Mouse (Mus musculus) cerebellum, adult 18-20 months (tissue): Measurements from ENCODE around the gene 4930568D16Rik.

Experiments
- DNase-seq, 2 experiments: peaks; one replicate each; pipeline ENCODE4 v3.0.0; 2021

Gene 4930568D16Rik

DNA sequence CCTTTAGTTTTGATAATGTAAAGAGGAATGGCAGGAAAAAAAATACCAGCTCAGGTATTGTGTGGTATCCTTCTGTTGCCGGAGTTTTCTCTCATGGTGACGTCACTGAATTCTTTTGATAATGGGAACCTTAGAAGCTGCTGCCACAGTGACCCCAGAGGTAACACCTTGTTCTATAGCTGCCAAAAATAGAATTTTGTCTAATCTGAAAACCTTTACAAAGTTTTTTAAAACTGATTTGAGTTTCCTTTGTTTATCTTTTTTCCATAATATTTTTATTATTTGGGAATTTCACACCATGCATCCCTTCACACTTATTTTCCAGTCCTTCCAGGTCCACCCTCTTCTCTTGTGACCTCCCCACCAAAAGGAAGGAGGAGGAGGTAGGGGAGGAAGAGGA lies at the start of gene 4930568D16Rik:
Gene 4930568D16Rik (minus strand): TSS at position 101 of the 400 bp plus-strand sequence.
- no peak for DNase-seq

DNA sequence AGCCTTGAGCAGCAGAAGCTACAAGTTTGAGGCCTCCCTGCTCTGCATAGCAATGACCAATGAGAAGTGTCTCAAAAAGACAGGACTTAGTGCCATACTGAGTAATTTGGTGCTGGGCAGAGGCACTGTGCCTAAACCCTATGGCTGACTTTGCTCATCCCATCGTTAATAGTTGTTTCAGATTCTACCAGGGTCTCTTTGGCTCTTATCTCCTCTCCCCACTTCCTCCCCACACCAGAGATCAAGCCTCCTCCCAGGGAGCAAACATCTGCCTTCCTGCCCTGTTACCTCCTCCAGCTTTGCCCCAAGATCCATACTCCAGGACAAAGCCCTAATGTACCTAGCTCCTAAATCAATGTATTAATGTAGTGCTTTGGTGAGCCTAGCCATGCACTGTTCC lies 49.7 kb upstream of the 4930568D16Rik start:
- DNase-seq = no peak

DNA sequence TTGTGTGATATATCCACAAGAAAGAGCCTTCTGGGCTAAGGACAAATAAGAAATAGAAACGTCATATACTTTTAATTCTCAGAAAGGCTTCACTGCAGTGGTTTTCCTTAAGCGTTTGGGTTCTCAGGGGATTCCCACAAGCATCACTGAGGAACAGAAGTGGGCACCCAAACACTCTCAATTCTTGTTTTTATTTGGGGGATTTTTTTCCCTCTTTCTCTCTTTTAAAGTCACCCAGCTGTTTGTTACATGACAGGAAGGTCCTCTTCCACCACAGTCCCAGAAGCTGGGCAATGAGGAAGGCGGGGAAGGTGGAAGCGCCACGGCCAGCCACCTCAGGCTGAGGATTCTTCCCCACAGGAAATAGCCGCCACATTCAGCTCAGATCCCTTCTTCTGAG lies 48.9 kb upstream of the 4930568D16Rik start:
- DNase-seq = no peak

DNA sequence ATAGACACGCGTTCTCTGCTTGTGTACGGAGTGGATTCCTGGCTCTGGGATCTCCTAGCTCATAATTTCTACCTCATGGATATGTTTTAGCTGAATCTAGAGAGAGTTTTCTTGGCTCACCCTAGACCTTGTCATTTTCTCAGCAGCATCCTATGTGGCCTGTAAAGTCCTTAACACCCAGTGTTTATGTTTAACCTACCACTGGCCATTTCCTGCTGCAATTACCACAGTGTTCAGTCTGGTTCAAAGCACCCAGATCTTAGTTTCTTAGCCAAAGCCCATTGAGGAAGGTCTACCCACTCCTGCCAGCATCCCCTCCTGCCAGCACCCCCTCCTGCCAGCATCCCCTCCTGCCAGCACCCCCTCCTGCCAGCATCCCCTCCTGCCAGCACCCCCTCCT lies 45.3 kb upstream of the 4930568D16Rik start:
- DNase-seq = no peak

DNA sequence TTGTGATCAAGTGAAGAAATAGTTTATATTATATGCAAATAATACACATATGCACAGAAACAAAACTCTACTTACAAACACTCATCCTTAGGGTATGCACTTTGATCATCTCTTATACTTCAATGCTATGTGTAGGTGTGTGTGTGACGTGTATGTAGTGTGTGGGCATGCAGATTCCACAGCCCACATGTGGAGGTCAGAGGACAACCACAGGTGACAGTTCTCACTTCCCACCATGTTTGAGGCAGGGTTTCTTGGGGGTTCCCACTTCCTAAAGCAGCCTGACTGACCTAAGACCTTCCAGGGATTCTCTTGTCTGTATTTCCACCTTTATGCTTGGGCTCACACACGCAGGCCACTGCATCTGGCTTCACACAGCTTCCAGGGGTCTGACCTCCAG lies 44.7 kb upstream of the 4930568D16Rik start:
- DNase-seq = no peak

DNA sequence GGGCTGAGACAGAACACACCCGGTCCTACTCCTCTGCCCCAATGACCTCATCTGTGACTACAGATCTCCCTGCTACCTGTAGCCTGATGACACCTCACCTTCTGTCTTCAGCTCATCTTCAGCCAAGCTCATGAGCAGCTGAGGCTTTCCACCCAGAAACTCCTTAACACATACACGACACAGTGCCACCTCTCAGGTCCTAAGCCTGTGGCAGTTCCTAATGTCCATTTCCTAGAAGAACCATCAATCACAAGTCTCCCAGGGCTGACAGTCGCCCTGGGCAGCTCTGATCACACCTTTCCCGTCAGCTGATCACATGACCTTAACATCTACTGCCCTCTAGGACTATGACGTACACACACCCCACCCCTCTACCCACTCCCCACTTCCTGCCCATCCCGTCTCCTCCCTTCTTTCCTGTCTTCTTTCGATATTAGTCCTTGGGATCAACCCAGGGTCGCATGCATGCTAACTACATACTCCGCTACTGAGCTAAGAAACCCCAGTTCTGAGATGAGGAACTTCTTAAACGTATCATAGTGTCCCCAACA lies 44.2 kb upstream of the 4930568D16Rik start:
- no peak for DNase-seq

DNA sequence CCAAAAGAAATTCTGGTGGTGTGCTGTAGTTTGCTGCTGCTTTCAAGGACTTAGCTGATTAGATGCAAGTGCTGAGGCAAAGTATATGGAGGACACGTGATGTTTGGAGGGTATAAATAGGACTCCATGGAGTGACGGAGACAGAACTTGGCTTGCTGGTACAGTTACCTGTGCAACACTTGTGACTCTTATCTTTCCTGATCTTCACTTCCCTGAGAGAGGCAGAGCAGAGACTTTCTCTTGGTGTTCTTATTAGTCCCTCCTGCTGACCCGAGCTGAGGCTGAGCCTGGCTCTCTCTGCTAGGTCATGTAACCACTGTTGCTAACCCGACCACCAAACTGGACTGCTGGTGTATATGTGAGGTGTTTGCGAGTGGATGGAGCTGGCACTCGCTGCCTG lies 41.9 kb upstream of the 4930568D16Rik start:
- DNase-seq = no peak

DNA sequence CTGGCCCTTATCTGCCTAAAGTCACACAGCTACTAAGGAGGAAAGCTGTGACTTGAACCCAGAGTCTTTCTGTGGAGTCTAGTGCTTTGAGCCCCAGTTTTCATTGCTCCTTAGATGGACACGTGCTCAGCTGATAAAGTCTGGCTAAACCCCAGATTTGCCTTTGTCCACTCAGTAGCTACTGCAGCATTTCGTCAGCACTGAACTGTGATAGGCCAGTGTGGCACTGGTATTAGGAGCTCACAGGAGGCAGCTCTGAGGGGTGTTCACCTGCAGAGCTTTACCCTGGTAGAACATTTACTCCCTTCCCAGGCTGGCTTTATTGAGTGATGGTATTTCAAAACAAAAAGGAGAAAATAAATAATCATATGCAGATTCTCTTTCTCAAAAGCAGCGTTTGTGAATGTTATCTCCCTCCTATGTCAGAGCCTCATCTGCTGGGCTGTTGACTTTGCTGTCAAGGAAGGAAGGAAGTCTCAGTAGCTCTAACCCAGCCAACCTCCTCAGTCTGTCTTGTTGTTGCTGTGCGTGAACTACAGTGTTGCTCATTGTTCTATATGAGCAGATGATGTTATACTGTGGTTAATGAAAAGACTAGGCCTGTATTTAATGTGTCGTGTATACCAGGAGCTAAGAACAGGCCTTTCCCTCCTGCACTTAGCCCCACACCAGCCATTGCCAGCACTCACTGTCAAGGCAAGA lies 41.0 kb upstream of the 4930568D16Rik start:
- no peak for DNase-seq

DNA sequence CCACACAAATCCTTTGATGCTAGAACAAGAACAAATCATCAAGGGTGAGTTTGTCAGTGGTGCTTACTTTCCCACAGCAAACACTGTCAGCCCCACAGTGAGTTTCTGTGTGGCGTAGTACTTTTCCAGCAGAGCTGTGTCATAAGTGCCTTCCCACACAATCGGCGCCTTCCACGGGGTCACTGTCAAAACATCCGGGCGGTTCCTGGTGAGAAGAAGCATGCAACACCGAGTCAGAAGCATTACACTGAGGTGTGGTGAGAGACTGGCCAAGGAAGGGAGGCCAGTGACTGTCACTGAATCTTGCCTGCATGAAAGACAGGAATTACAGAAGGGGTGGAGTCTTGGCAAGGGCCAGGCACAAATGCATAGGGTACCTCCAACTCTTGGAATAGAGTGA lies 40.3 kb upstream of the 4930568D16Rik start:
- DNase-seq = no peak

DNA sequence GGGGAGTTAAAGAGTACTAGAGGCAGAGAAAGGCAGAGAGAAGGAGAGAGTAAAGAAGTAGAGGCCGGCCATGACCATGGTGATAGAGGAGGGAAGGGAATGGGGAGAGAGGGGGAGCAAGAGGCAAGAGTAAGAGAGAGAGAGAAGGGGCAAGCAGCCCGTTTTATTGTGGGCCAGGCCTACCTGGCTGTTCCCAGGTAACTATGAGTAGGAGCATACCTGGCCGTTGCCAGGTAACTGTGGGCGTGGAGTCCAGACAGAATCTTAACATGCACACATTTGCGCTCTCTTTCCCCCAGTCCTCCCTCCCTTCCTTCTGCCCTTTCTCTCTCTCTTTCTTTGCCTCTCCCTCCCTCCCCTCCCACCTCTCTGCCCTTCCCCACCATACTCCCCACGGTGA lies 39.7 kb upstream of the 4930568D16Rik start:
- DNase-seq = no peak

DNA sequence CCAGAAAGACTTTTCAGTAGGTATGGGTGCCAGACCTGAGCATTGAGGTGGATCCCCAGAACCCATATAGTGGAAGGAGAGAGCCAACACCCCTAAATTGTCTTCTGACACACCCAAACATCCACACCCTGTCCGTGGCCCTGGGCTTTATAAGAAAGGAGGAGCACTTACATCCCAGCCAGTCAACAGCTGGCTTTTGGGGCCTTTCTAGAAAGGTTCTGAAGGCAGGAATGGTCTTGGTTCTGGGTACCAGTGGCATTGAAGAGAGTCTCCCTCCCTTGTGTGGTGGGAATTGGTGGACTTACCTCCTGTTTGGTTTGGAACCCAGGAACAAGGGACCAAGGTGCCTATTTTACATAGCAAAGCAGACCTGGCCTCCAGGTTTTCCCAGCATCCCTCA lies 39.1 kb upstream of the 4930568D16Rik start:
- no peak for DNase-seq

DNA sequence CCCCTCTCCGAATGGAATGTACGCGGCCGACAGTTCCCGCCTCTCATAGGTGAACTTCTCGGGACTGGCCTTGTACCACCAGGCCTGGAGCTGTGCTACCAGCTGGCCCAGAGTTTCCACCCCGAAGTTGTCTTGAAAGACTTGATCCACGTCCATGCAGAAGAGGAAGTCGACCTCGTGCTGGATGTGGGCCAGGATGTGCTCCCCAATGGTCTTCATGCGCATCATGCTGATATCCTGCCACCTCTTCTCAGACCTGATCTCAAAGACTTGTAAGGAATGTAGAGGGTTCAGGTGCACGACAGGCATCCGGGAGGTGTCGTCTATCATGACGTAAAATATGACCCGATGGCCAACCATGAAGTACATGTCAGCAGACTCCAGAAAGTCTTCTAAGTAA lies 34.9 kb upstream of the 4930568D16Rik start:
- DNase-seq = no peak

DNA sequence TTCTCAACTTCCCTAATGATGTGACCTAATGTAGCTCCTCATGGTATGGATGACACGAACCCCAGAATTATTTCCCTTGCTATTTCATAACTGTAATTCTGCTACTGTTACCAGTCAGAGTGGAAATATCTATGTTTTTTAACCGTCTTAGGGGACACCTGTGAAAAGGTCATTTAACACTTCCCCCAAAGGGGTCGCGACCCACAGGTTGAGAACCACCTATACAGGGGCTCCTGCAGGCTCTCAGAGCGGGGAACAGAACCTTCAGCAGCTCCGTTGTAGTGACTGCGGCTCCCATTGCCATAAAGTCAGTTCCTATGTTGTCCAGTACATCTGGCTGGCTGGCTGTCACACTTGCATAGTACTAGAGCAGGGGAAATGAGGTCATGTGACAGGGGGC lies 33.2 kb upstream of the 4930568D16Rik start:
- no peak for DNase-seq

DNA sequence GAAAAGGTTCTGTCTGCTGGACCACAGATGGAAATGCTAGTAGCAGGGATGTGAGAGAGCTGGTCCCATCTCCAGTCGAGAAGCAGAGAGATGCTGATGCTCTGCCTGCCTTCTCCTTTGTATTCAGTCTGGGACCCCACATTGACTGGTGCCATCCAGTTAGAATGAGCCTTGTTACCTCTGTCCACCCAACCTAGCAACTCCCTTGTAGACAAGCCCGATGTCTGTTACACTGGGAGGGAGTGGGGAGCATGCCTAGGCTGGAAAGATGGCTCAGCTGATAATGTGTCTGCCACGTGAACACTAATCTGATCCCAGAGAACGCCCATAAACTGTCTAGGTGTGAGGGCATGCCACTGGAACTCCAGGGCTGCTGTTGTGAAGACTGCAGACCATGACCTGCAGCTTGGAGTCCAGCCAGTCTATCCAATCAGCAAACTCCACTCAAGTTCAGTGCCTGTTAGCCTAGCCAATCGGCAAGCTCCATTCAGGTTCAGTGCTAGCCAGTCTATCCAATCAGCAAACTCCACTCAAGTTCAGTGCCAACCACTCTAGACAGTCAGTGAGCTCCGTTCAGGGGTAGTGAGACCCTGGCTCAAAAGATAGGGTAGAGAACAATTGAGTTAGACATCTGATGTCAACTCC lies 30.8 kb upstream of the 4930568D16Rik start:
- no peak for DNase-seq

DNA sequence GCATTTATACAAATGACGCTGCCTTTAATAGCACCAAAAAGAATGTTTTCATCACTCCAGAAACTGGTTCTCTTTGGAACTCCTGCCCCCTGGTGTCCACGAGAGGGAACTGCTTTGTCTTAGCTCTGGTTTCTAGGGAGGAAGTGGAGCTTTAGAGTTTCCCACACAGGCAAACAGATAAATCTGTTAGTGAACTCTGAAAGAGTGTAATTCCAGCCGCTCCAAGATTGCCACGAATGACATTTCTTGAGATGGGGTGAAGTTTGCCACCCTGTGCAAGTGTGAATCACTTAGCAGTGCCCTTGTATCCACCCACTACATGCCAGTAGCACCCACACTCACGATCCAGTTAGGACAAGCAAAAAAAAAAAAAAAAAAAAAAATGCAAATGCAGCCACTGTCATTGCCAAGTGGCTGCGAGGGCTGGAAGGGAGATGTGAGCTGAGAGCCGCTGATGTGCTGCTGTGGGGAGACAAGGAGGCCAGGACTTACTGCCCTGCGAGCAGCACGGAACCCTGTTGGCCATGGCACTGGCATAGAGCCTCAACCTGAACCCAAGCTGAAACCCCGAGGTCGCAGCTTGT lies 30.2 kb upstream of the 4930568D16Rik start:
- DNase-seq = peak; percentile 58 to 71

DNA sequence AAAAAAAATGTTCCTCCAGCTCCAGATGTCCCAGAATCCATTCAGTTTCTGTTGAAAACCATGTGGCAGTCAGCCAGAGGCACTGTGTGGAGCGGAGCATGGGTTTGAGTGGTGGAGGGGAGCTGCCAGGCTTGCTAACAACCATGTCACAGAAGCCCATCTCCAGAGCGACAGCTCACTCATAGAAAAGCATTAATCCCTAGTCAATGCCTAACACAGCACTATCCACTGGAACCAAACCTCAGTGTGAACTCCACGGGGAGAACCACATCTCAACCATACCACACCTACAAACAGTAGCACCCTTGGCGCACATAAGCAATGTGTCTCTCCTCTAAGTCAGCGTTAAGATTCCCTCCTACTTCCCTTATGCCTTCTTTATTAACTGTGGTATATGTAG lies 29.6 kb upstream of the 4930568D16Rik start, which contains the start of gene 4930402F06Rik:
Gene 4930402F06Rik (minus strand): TSS at position 80 of the 400 bp plus-strand sequence.
- peak in 1 of 2 experiments; percentile 11 for DNase-seq

DNA sequence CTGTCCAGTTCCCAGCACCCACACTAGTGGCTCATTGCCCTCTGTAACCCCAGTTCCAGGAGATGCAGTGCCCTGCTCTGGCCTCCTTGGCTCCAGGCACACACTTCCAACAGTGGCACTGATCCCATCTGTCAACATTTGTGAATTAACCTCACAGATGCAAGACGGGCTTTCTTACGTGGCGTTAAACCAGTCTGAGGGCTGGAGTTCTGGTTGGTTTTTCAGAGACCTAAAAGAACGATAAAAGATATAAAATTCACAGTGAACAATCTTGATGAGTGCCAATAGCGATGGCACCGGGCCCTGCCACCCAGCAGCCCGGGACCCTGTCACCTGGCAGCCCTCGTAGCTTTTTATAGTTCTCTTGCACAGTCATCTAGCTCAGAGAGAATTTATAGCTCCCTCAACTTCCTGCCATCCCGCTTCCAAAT lies 17.9 kb upstream of the 4930568D16Rik start:
- DNase-seq = peak; percentile 22 to 24

DNA sequence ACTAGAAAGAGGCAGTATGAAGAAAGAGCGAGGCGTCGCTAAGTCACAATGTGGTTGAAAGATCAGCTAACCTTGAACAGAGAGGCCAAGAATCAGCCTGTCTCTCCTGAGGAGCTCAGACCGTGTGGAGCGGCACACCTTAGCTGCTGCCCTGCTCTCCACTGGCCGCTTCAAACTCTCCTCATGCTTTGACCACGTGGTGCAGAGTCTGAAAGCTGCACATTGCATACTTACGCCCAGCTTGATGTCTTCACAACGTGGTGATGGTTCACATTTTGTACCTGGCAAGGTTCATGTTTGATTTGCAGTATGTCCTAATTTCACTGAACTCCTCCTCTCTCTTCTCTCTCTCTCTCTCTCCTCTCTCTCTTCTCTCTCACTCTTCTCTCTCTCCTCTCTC lies 11.8 kb upstream of the 4930568D16Rik start:
- no peak for DNase-seq

DNA sequence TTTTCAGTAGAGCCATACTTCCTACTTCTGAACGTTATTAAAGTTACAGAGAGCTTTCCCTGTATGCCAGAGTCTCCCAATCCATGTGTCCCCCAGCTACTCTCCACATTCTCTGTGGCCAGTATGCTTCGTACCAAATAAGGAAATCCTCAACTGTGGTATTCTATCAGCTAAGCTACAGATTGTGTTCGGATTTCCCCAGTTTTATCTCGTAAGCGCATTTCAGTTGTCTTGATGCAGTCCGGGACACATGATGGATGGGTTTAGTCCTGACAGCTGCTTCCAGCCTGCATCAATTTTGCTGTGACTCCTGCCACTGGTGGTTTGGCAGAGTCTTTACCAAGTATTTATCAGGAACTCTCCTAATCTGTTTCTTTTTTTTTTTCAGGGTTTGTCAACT lies 10.1 kb upstream of the 4930568D16Rik start:
- DNase-seq = no peak

DNA sequence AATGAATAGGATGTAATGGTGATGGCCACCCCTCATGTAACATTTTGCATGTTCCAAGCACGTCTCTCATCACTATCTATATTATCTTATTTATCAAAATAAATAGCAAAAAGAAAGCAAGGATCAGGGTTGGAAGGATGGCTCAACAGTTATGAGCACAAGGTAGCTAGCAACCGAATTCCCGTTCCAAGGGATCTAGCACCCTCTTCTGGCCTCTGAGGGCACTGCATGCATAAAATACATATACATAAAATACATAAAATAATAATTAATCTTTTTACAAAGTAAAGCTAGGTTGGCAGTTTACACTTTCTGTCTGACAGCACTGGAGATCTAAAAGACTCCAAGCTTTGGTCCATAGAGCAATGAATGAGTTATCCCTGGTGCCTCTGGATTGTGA lies 5.5 kb upstream of the 4930568D16Rik start:
- DNase-seq = peak in 1 of 2 experiments; percentile 6

DNA sequence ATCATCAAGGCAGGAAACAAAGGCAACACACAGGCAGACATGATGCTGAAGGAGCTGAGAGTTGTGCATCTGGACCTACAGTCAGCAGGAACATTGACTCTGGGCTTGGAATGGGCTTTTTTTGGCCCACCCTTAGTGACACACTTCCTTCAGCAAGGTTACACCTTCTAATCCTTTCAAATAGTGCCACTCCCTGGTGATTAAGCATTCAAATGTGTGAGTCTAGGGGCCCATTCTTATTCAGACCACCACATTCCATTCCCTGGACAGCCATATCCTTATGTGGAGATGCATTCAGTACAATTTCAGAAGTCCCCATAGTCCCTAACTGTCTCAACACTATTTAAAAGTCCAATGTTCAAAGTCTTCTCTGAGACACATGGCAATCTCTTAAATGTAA lies 3.2 kb upstream of the 4930568D16Rik start:
- no peak for DNase-seq

DNA sequence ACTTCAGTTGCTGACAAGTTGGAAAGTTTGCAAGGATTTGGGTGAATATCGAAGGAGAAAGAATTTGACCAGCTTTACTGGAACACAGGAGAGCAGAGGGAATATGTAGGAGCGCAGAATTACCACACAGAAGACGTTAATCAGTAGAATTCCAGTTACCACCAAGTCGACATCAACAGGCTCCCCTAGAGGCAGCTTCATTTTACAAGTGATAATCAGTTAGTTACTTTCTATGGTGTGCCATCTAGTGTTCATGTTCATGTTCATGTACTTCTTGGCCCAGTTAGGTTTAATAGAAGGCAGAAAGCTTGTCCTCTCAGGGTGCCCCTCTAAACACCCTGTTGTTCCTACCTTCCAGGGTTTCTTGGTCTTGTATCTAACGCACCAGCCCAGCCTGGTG lies 18.3 kb downstream of the 4930568D16Rik start:
- DNase-seq = no peak

DNA sequence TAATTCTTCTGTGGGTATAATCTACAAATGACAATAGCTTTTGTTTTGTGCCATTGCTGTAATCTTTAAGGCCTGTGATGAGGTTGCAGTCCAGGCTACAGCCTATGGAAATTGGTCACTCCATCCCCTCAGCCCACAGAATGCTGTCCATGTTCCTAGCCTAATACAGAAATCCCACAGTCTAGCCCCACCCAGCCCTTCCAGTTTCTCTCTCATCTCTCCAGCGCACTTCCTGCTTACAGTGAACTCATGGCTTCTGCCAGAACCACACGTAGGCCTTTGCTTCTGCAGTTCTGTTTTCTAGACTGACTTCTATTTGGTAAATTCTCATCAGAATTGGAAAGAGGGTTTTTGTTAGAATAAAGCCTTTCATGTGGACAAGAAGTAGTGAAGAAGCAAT lies 21.5 kb downstream of the 4930568D16Rik start:
- DNase-seq = no peak

DNA sequence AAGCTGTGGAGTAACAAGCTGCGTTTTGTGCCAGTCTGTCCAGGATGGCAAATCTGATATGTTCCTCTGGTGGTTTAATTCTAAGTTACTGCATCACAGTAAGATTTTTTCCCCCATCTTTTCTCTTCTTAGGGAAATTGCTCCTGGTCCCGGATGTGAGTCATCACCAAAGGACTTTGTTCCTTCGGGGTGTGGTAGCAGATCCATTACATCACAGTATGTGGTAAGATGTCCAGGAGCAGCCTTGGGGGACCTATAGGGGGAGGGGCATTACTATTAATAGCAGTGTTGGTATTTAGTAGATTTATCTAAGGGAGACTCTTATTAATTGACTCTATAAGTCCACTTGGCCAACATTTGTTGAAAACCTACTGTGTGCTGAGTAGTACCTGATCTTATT lies 24.9 kb downstream of the 4930568D16Rik start:
- DNase-seq = no peak
